Mouse (Mus musculus) frontal cortex, postnatal 36 days (tissue): ENCODE data around the gene Cdpf1.

Experiments used
- DNase-seq, 2 experiments: peaks; one replicate each; pipeline ENCODE4 v3.0.0; 2022; ENCODE audit warnings: low spot score in 2 of 2

Cdpf1 gene

DNA sequence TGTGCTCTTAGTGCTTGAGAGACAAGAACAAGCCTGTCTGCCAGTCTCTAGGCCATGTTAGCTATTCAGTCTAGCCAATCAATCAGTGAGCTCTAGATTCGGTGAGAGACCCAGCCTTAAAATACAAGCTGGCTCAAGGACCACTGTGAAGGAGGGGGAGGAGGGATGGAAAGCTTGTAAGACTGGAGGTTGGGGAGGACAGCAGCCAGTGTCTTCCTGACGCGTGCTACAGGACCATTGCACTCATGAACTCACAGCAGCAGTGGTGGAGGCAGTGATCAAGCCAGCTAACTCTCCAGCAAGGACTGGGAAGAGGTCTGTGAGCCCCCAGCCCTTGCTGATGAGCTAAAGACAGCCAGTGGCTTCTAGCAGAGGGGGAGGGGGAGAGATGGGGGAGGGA lies 46.5 kb downstream of the Cdpf1 start:
- no peak for DNase-seq

DNA sequence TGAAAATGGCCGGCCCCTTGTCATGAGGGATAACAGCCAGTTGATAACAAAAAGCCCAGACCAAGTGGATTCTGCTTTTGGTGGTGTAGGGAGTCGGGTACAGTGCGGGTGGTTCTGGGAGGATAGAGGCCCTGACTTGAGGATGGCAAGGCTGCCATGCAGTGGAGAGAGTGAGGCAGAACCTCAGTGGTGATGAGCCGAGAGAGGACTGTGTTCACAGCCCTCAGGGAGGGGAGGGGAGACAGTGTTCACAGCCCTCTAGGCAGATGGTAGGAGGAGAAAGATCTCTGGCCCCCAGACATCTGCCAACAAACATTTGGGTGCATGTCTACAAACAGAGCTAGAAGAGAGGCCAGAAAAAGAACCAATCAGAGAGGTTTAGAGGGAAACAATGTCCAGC lies 48.7 kb downstream of the Cdpf1 start:
- DNase-seq: no peak

DNA sequence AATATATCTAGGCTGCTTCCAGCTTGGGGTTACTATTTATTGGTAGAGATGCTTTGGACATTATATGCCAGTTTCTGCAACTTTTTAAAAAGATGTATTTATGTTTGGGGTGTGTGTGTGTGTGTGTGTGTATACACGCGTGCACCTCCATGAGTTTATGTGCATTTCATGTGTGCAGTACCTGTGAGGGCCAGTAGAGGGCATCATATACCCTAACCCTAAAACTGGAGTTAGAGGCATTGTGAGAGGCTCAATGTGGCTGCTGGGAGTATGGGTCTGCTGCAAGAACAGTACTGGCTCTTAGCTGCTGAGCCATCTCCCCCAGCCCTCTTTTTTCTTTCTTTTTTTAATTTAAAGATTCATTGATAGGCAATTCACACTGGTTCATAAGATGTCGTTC lies 53.7 kb downstream of the Cdpf1 start:
- no peak for DNase-seq
